In genomic region chr1:182408684-182409327, GRCm38 (mm10) we compare ENCODE assay signal across 8 mouse cellular contexts. TPM values are rescaled to one million over a fixed set of nuclear protein-coding genes. Genes with fewer than 3 reads are reported as not detected.
DNase-seq lines count a peak whose midpoint lies in the region; ATAC-seq lines count a peak whose summit lies in the region.

Trp53bp2 (plus strand) TSS chr1:182409172.

- peaks cover 37% of the 10 kb centered on the region for H3K4me1 ChIP-seq in hindbrain, embryonic 15.5 days (replicated peaks)

- H3K9me3 ChIP-seq in hindbrain, embryonic 15.5 days: no peaks in the 10 kb centered on the region

- peak within 1 kb of the TSS; percentile 86 for H3K4me3 ChIP-seq in hindbrain, embryonic 15.5 days

- DNase-seq in R1 (ENCODE audit: low read depth, low spot score): peak; percentile 98
- DNase-seq in cerebellum, postnatal 25 days: peak; percentile 100
- DNase-seq in frontal cortex, postnatal 36 days (ENCODE audit: low spot score in 2 of 2): peak; percentile 97 to 100
- DNase-seq in left cerebral cortex, adult 11 months (ENCODE audit: low spot score): peak; percentile 95
- peak; percentile 99 to 100 for DNase-seq in lung, postnatal 4 days
- peak; percentile 98 for DNase-seq in retina, postnatal 7 days (ENCODE audit: low read depth, low spot score)
- DNase-seq in urinary bladder, adult 2 months (ENCODE audit: low spot score): peak; percentile 100

- peak within 1 kb of the TSS; percentile 95 for H3K27ac ChIP-seq in hindbrain, embryonic 15.5 days (replicated peaks)

- WGBS in hindbrain, embryonic 15.5 days: under 1% methylated on average over 55 of the region's 71 CpGs

- H3K27me3 ChIP-seq in hindbrain, embryonic 15.5 days: no peaks in the 10 kb centered on the region

- peak within 1 kb of the TSS; percentile 76 for H3K4me2 ChIP-seq in hindbrain, embryonic 15.5 days

- no peaks in the 10 kb centered on the region for H3K36me3 ChIP-seq in hindbrain, embryonic 15.5 days

- peak within 1 kb of the TSS; percentile 82 for H3K9ac ChIP-seq in hindbrain, embryonic 15.5 days

- peak; percentile 94 for ATAC-seq in hindbrain, embryonic 15.5 days (ENCODE audit: low FRiP score, low read depth)

RNA-seq across cellular contexts. Expression of gene Trp53bp2, which starts in this region (rescaled TPM):
- 18.1 and 18.9 TPM in 2 replicates for polyA plus RNA-seq in hindbrain, embryonic 15.5 days (2015; fragmentation: Nextera tagmentation; extraction: Ambion mirVana)
- 8.4 and 12.0 TPM in 2 replicates for polyA plus RNA-seq in urinary bladder, adult 2 months (2012; rRNA removed)

Comparison
In these comparisons a context has a peak if more than half of its experiments do, and no peak if none do; other contexts are left out.
1. Peak in every context shown above with its lines: DNase-seq, ATAC-seq, H3K4me3 ChIP-seq and H3K27ac ChIP-seq.